Mouse (Mus musculus): ENCODE results near the gene Crcp. TPM values are rescaled to one million over a fixed set of nuclear protein-coding genes. Genes with fewer than 3 reads are reported as not detected.
"Not testable (repeated sequence)": the region's sequence is repeated elsewhere in the genome, so short reads cannot be mapped to it uniquely, and the experiment has no call there.

Crcp gene
- polyA plus RNA-seq, 1 experiment from 2014 or later: 41.6 TPM

- no peak for TF ChIP-seq CTCF (IDR thresholded peaks at IDR 0.05; ENCODE audit: low read depth)
- no peak overlapping the region for H3K4me2 ChIP-seq (replicated peaks; ENCODE audit: low read depth)
- no peak overlapping the region for H3K4me3 ChIP-seq (ENCODE audit: low read depth, low read length)
- 93% methylated on average over 19 of the region's 19 CpGs for WGBS
- no peaks in the 10 kb centered on the region for H3K27me3 ChIP-seq (replicated peaks; ENCODE audit: control insufficient read depth, insufficient read depth, low read length)
- no peak for ATAC-seq
- H3K9me3 ChIP-seq (ENCODE audit: control insufficient read depth): no peaks in the 10 kb centered on the region
- peaks cover 2% of the 10 kb centered on the region; the same call in 1 of the 2 replicates for H3K4me1 ChIP-seq (replicated peaks; ENCODE audit: control insufficient read depth, insufficient read depth, low read length)
- H3K36me3 ChIP-seq (ENCODE audit: control insufficient read depth, insufficient read depth): peaks cover 12% of the 10 kb centered on the region
- H3K27ac ChIP-seq (ENCODE audit: low read depth, low read length): no peak overlapping the region
- no peak overlapping the region for H3K9ac ChIP-seq (ENCODE audit: low read depth, low read length)
These were observed 2.6 kb downstream of the Crcp start for GRCm38 (mm10) chr5:130031410-130032390.

GRCm38 (mm10) chr5:130033869-130034268, 4.8 kb downstream of the Crcp start:
- no peaks in the 10 kb centered on the region for H3K27me3 ChIP-seq (replicated peaks; ENCODE audit: control insufficient read depth, insufficient read depth, low read length)
- WGBS: 71% methylated on average over 2 of the region's 2 CpGs
- TF ChIP-seq CTCF (IDR thresholded peaks at IDR 0.05; ENCODE audit: low read depth): no peak

GRCm38 (mm10) chr5:130036300-130036699, 7.2 kb downstream of the Crcp start:
- peak; percentile 63 for TF ChIP-seq CTCF (IDR thresholded peaks at IDR 0.05; ENCODE audit: low read depth)
- not testable (repeated sequence) for H3K4me2 ChIP-seq (replicated peaks; ENCODE audit: low read depth); H3K9ac ChIP-seq (ENCODE audit: low read depth, low read length); H3K27me3 ChIP-seq (replicated peaks; ENCODE audit: control insufficient read depth, insufficient read depth, low read length); H3K27ac ChIP-seq (ENCODE audit: low read depth, low read length); ATAC-seq; H3K4me1 ChIP-seq (replicated peaks; ENCODE audit: control insufficient read depth, insufficient read depth, low read length); H3K9me3 ChIP-seq (ENCODE audit: control insufficient read depth); H3K4me3 ChIP-seq (ENCODE audit: low read depth, low read length)
- H3K36me3 ChIP-seq (ENCODE audit: control insufficient read depth, insufficient read depth): peaks cover 28% of the 10 kb centered on the region
- 71% methylated on average over 2 of the region's 2 CpGs for WGBS

More at GRCm38 (mm10) chr5:130033869-130034268, 4.8 kb downstream of the Crcp start:
- no peak overlapping the region for H3K4me3 ChIP-seq (ENCODE audit: low read depth, low read length)
- no peak for ATAC-seq
- H3K4me1 ChIP-seq (replicated peaks; ENCODE audit: control insufficient read depth, insufficient read depth, low read length): no peaks in the 10 kb centered on the region
- no peak overlapping the region for H3K9ac ChIP-seq (ENCODE audit: low read depth, low read length)
- no peak overlapping the region for H3K27ac ChIP-seq (ENCODE audit: low read depth, low read length)
- no peak overlapping the region for H3K4me2 ChIP-seq (replicated peaks; ENCODE audit: low read depth)
- no peaks in the 10 kb centered on the region for H3K9me3 ChIP-seq (ENCODE audit: control insufficient read depth)
- peaks cover 23% of the 10 kb centered on the region for H3K36me3 ChIP-seq (ENCODE audit: control insufficient read depth, insufficient read depth)

- no peak for ATAC-seq
- Histone ChIP-seq H3K9me3 (ENCODE audit: control insufficient read depth) (no peaks in the 10 kb centered on the region), H3K4me3 (ENCODE audit: low read depth, low read length) (no peak overlapping the region), H3K9ac (ENCODE audit: low read depth, low read length) (no peak overlapping the region), H3K36me3 (ENCODE audit: control insufficient read depth, insufficient read depth) (peaks cover 36% of the 10 kb centered on the region), H3K4me1 (replicated peaks; ENCODE audit: control insufficient read depth, insufficient read depth, low read length) (no peaks in the 10 kb centered on the region), H3K27me3 (replicated peaks; ENCODE audit: control insufficient read depth, insufficient read depth, low read length) (no peaks in the 10 kb centered on the region), H3K4me2 (replicated peaks; ENCODE audit: low read depth) (no peak overlapping the region), H3K27ac (ENCODE audit: low read depth, low read length) (no peak overlapping the region)
- WGBS: 66% methylated on average over 19 of the region's 19 CpGs
- peak; percentile 89 for TF ChIP-seq CTCF (IDR thresholded peaks at IDR 0.05; ENCODE audit: low read depth)
These were observed 8.8 kb downstream of the Crcp start for GRCm38 (mm10) chr5:130037752-130038455.

GRCm38 (mm10) chr5:130040797-130041196, 11.7 kb downstream of the Crcp start:
- Histone ChIP-seq H3K9ac (ENCODE audit: low read depth, low read length) (no peak overlapping the region), H3K4me2 (replicated peaks; ENCODE audit: low read depth) (no peak overlapping the region), H3K27me3 (replicated peaks; ENCODE audit: control insufficient read depth, insufficient read depth, low read length) (no peaks in the 10 kb centered on the region), H3K9me3 (ENCODE audit: control insufficient read depth) (no peaks in the 10 kb centered on the region), H3K4me1 (replicated peaks; ENCODE audit: control insufficient read depth, insufficient read depth, low read length) (no peaks in the 10 kb centered on the region), H3K27ac (ENCODE audit: low read depth, low read length) (peak overlapping the region; percentile 73), H3K4me3 (ENCODE audit: low read depth, low read length) (no peak overlapping the region), H3K36me3 (ENCODE audit: control insufficient read depth, insufficient read depth) (peaks cover 39% of the 10 kb centered on the region)
- no peak for TF ChIP-seq CTCF (IDR thresholded peaks at IDR 0.05; ENCODE audit: low read depth)
- WGBS: 60% methylated on average over 4 of the region's 4 CpGs
- peak; percentile 62 for ATAC-seq

- Histone ChIP-seq H3K4me2 (replicated peaks; ENCODE audit: low read depth) (no peak overlapping the region), H3K4me3 (ENCODE audit: low read depth, low read length) (no peak overlapping the region), H3K4me1 (replicated peaks; ENCODE audit: control insufficient read depth, insufficient read depth, low read length) (no peaks in the 10 kb centered on the region), H3K27me3 (replicated peaks; ENCODE audit: control insufficient read depth, insufficient read depth, low read length) (no peaks in the 10 kb centered on the region), H3K36me3 (ENCODE audit: control insufficient read depth, insufficient read depth) (peaks cover 43% of the 10 kb centered on the region), H3K27ac (ENCODE audit: low read depth, low read length) (peak overlapping the region; percentile 73), H3K9me3 (ENCODE audit: control insufficient read depth) (no peaks in the 10 kb centered on the region), H3K9ac (ENCODE audit: low read depth, low read length) (no peak overlapping the region)
- WGBS: 66% methylated on average over 4 of the region's 4 CpGs
- 0 out of 2 replicates have a peak, but pooled peaks have one; percentile 46 for ATAC-seq
- no peak for TF ChIP-seq CTCF (IDR thresholded peaks at IDR 0.05; ENCODE audit: low read depth)
These were observed 12.2 kb downstream of the Crcp start for GRCm38 (mm10) chr5:130041262-130041661.
